Mouse (Mus musculus) T-helper 2 cell (primary cell): ENCODE data around the gene Zfhx3.

Experiments
- in situ Hi-C: fragments of 300-600 bp; cut with MboI, MseI; formaldehyde crosslinking; loops from one replicate; pipeline ENCODE4 v1.15.1; 2025; ENCODE audit warnings: high pct_unique_total_duplicates

Gene Zfhx3

DNA sequence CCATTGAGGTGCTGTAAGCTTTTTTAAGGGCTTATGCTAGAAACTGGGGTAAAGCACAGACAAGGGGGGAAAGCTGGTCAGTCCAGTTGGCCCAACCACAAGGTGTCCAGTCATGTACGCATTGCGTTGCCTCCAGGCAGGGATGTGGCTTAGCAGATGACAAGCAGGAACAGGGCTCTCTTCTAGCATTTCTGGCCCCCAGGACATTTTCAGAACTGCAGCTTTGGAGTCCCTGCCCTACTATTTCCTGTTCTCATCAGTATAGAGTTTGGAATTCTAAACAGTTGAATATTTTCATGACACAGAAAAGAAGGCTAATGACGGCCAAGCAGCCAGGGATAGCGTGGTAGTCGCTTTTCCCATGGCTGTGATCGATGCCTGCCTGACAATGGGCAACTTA, 706.5 kb downstream of the Zfhx3 start:
- in situ Hi-C loops, result no loop called here

DNA sequence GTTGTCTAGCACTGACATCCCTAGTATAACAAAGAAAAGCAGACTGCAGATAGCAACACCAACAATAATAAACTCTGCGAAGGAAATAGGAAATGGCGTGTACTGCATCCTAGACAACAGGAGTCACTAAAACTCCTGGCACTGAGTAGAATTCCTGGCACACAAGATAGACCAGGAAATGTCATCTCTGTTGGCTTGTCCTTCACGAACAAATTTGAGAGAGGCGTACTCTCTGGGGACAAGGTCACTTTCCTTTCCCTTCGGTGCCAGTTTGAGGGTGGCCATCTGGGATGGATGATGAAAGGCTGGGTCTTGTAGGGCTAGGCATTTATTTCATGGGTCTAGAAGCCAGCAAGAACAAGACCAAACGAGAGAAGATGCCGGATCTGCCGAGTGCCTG, 708.4 kb downstream of the Zfhx3 start:
- in situ Hi-C loops, result no loop called here

GRCm38 (mm10) chr8:108661486-108662093, 719.1 kb downstream of the Zfhx3 start:
- in situ Hi-C loops, result no loop called here

GRCm38 (mm10) chr8:108662766-108663165, 720.3 kb downstream of the Zfhx3 start:
- in situ Hi-C loops, result no loop called here

DNA sequence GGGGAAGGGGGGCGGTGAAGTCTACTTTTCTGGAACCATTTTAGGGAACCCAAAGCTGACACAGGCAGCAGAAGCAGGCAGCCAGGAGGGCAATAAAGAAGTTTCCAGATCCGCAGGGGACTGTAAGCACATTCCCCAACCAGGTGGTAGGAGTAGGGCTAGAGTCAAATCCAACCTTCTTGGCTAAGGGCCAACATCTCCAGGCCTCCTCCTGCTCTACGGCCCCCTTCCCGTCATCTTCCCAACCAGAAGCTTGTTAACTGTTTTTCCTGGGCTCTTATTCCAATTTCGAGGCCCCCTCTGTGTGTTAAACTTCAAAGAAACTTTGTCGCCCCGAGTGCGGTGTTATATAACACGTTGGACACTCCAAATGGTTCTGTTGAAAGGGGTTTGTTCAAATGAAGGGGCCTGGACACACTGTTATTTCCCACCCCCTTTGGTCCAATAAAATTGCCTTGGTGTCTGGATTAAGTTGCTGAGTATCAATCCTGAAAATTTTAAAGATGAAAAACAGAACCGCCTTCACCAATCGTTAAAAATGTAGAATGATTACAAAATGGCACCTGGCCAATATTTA, 729.6 kb downstream of the Zfhx3 start:
- in situ Hi-C loops, result no loop called here

DNA sequence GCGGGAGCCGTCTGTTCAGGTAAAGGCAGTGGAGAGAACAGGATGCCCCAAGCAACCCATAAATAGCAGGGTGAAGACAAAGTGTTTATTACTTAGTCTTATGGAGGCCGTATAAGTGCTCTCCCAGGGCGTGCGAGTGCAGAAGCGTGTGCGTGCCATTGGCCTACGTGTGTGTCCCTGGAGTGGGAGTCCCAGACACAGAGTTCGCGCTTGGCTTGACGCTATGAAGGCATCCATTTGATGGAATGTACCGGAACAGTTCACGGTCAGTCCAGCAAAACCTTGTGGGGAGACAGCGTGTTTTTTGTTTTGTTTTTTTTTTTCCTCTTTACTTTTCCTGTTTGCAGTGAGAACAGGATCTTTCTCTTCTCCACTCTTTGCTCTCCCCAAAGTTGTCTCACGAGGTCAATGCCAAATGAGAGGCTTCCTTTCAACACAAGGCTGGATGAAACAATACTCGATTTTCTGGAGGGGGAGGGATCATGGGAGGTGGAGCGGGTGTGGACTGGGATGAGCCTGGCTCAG, 732.6 kb downstream of the Zfhx3 start:
- in situ Hi-C loops, result no loop called here

- in situ Hi-C loops, result no loop called here
These were observed 747.2 kb downstream of the Zfhx3 start for GRCm38 (mm10) chr8:108689694-108690093.

- in situ Hi-C loops, result no loop called here
These were observed 748.4 kb downstream of the Zfhx3 start for GRCm38 (mm10) chr8:108690576-108691455.

DNA sequence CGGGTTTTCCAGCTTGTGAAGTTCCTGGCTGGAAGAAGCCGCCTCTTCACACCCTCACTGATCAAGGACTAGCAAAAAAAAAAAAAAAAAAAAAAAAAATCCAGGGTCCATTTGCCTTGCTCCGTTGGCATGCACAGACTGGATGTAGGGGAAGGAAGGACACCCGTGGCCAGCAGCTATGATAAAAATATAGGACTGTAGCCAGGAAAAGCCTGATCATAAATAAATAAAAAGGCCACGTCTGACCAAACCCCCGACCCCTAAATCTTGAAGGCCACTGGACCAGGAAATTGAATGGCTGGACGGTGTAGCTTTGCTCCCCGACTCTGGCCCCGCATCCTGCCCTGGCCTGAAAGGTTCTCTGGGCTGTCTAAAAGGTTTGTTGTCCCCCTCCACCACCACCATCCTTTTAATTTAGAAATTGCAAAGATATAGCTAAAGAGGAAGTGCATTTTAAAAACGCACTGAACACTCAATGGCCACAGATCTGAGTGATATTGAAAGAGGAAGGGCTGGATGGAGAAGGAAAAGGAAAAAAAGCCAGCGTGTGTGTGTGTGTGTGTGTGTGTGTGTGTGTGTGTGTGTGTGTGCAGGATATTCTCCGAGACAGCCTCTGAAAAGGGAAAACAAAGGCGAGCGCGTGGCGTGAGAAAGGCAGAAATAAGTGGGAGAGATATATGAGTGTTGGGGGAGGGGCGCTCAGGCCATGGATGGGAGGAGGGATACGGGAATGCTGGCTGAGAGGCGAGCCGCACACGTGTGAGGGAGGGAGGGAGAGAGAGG, 749.2 kb downstream of the Zfhx3 start:
- in situ Hi-C loops, result no loop called here

GRCm38 (mm10) chr8:108692239-108692627, 749.8 kb downstream of the Zfhx3 start:
- in situ Hi-C loops, result no loop called here

DNA sequence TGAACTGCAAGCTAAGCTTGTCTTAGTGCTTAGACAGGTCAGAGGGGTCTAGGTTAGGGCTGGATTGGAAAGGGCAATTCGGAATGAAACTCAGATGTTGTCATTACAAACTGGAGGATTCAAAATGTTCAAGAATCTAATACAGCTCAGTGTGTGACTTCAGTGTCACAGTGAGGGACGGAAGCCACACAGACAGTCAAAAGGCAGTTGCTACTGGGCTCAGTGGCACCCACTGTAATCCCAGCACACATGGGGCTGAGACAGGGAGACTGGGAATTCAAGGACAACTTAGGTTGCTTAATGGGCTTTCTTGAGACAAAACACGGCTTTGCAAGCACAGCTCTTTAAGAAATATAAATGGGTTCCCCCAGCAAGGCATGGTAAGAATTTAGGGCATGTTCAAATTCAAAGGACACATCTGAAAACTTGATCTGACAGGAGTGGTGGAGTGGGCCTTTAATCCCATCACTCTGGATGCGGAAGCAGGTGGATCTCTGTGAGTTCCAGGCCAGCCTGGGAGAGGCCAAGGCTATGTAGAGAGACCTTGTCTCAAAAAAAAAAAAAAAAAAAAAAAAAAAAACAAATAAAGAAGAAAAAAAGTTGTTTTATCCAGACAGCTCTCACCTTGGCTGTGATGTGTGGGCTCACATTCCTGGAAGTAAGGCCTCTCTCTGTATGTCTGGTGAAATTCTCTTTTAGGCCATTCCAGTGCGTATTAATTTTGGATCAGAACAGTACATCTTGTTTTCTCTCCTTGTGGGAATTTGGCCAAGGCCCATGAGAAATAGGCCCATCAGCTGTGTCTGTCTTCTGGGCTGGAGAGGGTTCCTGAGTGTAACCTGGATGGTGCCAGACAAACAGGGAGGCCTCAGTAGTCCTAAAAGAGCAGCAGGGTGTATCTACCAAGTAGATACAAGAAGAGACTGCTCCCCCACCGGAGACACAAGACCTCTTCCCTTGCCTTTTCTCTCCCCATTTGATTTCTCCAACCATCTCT, 750.5 kb downstream of the Zfhx3 start:
- in situ Hi-C loops, result no loop called here

DNA sequence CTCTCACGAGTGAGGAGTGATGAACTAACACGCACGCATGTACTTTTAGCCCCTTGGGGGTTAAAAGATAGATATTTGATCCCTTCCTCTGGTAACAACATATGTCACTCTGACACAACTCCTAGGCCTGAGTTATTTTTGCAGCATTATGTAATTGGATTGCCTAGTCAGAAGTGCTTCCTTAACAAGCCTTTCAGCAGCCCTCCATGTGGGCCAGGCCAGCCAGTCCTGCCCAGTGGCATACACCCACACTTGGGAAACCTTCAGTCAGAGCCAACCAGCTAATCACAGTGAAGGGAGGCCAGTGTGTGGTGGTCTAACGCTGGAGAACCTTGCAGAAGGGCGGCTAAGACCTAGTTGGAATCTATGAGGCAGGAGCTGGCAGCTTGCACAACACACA, 751.4 kb downstream of the Zfhx3 start:
- in situ Hi-C loops, result no loop called here

DNA sequence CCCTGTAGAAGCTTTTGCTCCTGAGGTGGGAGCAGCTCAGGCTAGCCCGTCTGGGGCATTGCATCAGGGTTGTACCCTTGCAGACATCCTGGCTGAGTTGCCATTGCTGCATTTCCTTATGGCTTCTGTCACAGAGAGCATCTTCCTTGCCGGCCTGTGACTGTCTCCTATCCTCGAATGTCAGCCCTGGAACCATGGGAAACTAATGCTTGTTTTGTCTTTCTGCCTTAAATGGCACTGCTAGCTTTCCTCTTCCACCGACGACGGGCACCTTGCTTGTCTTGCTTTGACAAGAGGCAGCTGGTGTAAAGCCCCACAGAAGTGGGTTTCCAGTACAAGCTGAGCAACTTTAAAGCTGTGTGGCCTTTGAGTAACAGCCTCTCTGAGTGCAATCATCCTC, 752.1 kb downstream of the Zfhx3 start:
- in situ Hi-C loops, result no loop called here

DNA sequence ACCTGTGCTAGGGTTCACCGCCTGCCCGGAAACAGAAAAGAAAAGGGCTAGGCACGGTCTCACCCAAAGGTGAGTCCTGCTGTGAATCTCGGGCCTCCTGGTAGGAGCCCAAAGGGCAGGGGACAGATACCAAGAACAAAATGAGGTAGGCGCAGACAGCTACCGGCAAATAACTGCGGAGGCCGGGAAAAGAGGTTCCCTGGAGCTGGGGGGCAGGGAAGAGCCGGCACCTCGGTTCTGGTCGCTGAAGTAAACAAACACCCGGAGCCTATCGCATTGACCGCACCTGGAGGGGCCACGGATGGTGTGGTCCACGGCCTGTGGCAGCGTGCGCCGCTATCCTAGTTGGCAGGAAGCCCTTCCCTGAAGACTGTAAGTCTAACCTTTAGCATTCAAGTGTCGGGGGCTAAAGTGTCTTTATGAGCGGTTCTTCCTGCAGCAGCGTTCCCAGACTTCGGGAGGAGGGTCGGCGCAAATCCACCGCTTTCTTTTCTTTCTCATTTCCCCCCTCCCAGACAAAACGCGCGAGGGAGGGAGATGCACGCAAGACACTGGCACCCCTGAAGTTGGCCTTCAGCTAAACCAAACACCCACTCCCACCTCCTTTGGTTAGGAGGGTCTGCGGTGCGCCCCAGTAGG, 752.9 kb downstream of the Zfhx3 start:
- in situ Hi-C loops, result no loop called here

- in situ Hi-C loops, result no loop called here
These were observed 753.6 kb downstream of the Zfhx3 start for GRCm38 (mm10) chr8:108695938-108696630.

GRCm38 (mm10) chr8:108696631-108697410, 754.4 kb downstream of the Zfhx3 start:
- in situ Hi-C loops, result no loop called here

DNA sequence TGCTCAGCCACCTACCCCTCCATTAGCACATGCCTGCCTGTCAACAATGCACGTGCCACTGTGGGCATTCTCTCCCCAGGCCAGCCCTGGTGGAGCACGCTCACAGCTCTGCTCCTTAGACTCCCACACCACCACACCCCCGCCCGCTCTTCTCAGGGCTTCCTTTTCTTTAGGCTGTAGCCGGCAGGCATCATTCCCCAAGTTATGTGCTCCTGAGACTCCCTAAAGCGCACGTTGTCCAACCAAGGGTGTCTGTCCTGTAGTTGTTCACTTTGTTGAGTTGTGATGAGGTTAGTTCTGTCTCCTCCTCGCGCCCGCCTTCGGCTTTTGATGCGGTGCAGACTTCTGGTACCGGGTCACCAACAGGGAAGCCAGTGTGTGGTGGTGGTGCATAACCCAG, 755.1 kb downstream of the Zfhx3 start:
- in situ Hi-C loops, result no loop called here

DNA sequence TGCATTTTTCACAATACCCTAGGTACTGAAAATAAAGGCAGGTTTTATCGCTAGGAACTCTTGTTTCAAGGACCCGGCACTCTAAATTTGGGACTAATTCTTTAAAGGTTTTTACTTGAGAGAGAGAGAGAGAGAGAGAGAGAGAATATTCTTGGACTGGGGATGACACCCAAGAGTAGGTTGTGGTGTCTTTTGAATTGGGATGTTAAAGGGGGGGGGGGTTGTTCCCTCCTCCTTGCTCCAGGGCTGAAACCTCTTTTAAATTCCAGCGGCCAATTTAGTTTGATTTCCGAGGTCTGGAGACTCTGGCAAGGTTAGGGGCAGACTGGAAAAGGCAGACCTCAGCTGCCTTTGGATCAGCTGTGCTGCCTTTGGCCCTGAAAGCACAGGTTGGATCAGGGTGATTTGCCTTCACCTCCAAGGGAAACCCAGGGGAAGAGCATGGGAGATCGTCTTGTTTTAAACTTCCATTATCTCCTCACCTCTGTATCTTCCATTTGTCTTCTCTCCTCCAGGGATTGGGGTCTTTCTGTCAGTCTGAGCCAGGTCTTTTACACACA, 755.7 kb downstream of the Zfhx3 start:
- in situ Hi-C loops, result no loop called here
